Mouse (Mus musculus): ENCODE results near the gene Efnb2. TPM values are rescaled to one million over a fixed set of nuclear protein-coding genes. Genes with fewer than 3 reads are reported as not detected.
A peak's percentile ranks its signal among the peaks of the same experiment; 100 is the strongest.

The Efnb2 gene
- total and polyA plus RNA-seq, 3 experiments: 16.8 to 24.1 (median 22.2) TPM

GRCm38 (mm10) chr8:8647824-8648223 lies 13.2 kb downstream of the Efnb2 start:
- intact Hi-C loops (cut with DNase I): no loop called here
- no peak for DNase-seq

GRCm38 (mm10) chr8:8647319-8647718 lies 13.7 kb downstream of the Efnb2 start:
- DNase-seq: no peak
- Histone ChIP-seq H3K4me1 (ENCODE audit: control insufficient read depth, insufficient read depth, low read length) (peaks cover 17% of the 10 kb centered on the region), H3K36me3 (ENCODE audit: control insufficient read depth, insufficient read depth, low read length) (peaks cover 10% of the 10 kb centered on the region), H3K9ac (ENCODE audit: low read depth, low read length) (no peak overlapping the region), H3K27me3 (ENCODE audit: control insufficient read depth, insufficient read depth, low read length) (no peaks in the 10 kb centered on the region), H3K4me3 (no peak overlapping the region), H3K79me2 (replicated peaks; ENCODE audit: control insufficient read depth, insufficient read depth, low read length) (peaks cover 5% of the 10 kb centered on the region), H3K27ac (no peak overlapping the region)
- WGBS: 51% methylated on average over 3 of the region's 3 CpGs
- TF ChIP-seq CTCF (IDR thresholded peaks at IDR 0.05) (peak; percentile 49), EP300 (IDR thresholded peaks at IDR 0.05; ENCODE audit: insufficient read depth, low read depth, low read length) (no peak)
- intact Hi-C loops (cut with DNase I): no loop called here

More at GRCm38 (mm10) chr8:8647824-8648223, 13.2 kb downstream of the Efnb2 start:
- Histone ChIP-seq H3K4me3 (no peak overlapping the region), H3K4me1 (ENCODE audit: control insufficient read depth, insufficient read depth, low read length) (peaks cover 19% of the 10 kb centered on the region), H3K27me3 (ENCODE audit: control insufficient read depth, insufficient read depth, low read length) (no peaks in the 10 kb centered on the region), H3K79me2 (replicated peaks; ENCODE audit: control insufficient read depth, insufficient read depth, low read length) (peaks cover 7% of the 10 kb centered on the region), H3K36me3 (ENCODE audit: control insufficient read depth, insufficient read depth, low read length) (peaks cover 10% of the 10 kb centered on the region), H3K27ac (no peak overlapping the region), H3K9ac (ENCODE audit: low read depth, low read length) (no peak overlapping the region)
- WGBS: 57% methylated on average over 7 of the region's 7 CpGs
- no peak for TF ChIP-seq EP300 (IDR thresholded peaks at IDR 0.05; ENCODE audit: insufficient read depth, low read depth, low read length)
- TF ChIP-seq CTCF (IDR thresholded peaks at IDR 0.05): no peak
- no peak for TF ChIP-seq POLR2A (IDR thresholded peaks at IDR 0.05; ENCODE audit: insufficient read depth, low read depth, low read length)

DNA sequence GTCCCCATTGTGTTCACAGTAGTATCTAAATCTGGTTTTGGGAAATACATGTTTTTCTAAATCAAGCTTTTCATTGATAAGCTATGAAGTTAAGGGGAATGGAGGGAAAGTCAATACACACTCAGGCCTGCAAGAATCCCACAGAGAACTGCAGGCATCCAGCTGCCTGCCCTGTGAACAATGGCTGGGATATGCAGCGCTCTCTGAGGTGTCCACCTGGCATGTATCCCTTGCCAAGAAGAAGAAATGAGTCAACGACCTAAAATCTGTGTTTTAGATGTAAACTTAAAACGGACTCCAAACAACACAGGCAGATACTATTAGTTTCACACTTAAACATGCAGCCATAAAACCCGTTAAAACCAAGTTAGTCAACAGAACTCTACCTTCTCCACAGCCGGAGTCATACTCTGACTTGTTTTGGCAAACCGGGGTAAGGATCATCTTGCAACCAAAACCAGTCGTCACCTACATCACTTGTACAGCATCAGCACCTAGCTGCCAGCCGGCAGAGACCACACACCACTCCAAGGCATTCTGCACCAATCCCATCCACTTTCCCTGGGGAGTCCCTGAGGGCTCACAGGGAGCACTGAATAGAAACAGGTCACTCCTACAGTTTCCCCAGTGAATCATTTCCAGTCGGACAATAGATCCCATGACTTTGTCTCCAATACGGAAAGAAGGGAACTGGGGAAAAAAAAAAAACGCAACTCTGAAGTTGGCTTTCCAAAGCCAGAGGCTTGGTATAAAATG lies 16.7 kb downstream of the Efnb2 start:
- peaks cover 11% of the 10 kb centered on the region for H3K36me3 ChIP-seq (ENCODE audit: control insufficient read depth, insufficient read depth, low read length)
- H3K4me3 ChIP-seq: no peak overlapping the region
- 52% methylated on average over 11 of the region's 11 CpGs for WGBS
- TF ChIP-seq POLR2A (IDR thresholded peaks at IDR 0.05; ENCODE audit: insufficient read depth, low read depth, low read length): no peak
- no peak for TF ChIP-seq CTCF (IDR thresholded peaks at IDR 0.05)
- no peak for TF ChIP-seq EP300 (IDR thresholded peaks at IDR 0.05; ENCODE audit: insufficient read depth, low read depth, low read length)
- H3K9ac ChIP-seq (ENCODE audit: low read depth, low read length): no peak overlapping the region
- peaks cover 10% of the 10 kb centered on the region for H3K4me1 ChIP-seq (ENCODE audit: control insufficient read depth, insufficient read depth, low read length)
- DNase-seq: no peak
- no peaks in the 10 kb centered on the region for H3K27me3 ChIP-seq (ENCODE audit: control insufficient read depth, insufficient read depth, low read length)
- H3K79me2 ChIP-seq (replicated peaks; ENCODE audit: control insufficient read depth, insufficient read depth, low read length): peaks cover 2% of the 10 kb centered on the region; the same call in 1 of the 2 replicates
- intact Hi-C loops (cut with DNase I): no loop called here
- H3K27ac ChIP-seq: no peak overlapping the region

DNA sequence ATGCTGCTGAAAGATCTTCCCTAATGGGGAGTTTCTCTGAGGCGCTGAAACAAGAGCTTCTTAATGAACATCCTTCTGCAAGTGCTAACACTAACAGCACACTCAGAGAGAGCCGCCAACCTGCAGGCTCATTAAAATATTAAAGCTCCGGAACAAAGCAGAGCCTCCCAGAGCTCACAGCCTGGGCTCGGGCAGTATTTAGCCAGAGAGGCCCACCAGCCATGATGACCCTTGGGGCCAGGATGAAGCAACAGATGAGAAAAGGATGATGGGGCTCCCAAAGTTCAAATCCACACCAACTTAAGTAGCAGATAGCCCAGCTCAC lies 20.8 kb downstream of the Efnb2 start:
- H3K4me3 ChIP-seq: no peak overlapping the region
- H3K27ac ChIP-seq: no peak overlapping the region
- no peak overlapping the region for H3K9ac ChIP-seq (ENCODE audit: low read depth, low read length)
- peaks cover 31% of the 10 kb centered on the region for H3K36me3 ChIP-seq (ENCODE audit: control insufficient read depth, insufficient read depth, low read length)
- H3K4me1 ChIP-seq (ENCODE audit: control insufficient read depth, insufficient read depth, low read length): peaks cover 5% of the 10 kb centered on the region
- intact Hi-C loops (cut with DNase I): no loop called here
- TF ChIP-seq CTCF (IDR thresholded peaks at IDR 0.05): no peak
- 52% methylated on average over 4 of the region's 4 CpGs for WGBS
- H3K27me3 ChIP-seq (ENCODE audit: control insufficient read depth, insufficient read depth, low read length): no peaks in the 10 kb centered on the region
- peaks cover 3% of the 10 kb centered on the region; the same call in 1 of the 2 replicates for H3K79me2 ChIP-seq (replicated peaks; ENCODE audit: control insufficient read depth, insufficient read depth, low read length)
- no peak for DNase-seq

DNA sequence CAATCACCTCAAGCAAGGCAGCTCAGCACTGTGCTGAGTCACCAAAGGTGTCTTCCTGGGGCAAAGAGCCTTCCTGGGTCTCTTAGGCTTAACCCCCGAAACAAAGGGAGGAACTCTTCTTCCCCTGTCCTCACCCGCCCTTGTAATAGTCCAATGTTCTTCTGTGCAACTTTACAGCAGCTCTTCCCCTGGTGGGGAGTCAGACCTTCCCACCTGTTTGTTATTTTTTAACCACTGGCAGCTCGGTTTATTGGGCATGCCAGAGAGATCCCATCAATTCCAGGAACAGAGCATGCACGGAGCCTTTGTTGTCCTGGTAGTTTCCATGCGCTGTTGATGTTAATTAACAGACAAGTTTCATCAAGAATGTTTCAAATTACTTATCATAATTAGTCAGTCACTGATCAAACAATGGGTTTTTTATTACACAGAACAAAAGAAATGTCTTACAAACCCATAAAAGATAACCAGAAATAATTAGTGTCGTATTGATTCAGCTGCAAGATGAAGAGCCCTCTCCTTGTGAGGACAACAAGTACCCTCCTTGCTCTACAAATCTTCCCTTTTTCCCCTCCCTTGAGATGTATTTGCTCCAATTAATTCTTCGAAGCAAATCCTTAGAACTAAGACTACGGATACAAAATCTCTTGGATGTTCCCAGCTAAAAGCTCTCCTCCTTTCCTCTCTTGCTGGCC lies 21.3 kb downstream of the Efnb2 start:
- 51% methylated on average over 8 of the region's 8 CpGs for WGBS
- TF ChIP-seq POLR2A (IDR thresholded peaks at IDR 0.05; ENCODE audit: insufficient read depth, low read depth, low read length) (no peak), EP300 (IDR thresholded peaks at IDR 0.05; ENCODE audit: insufficient read depth, low read depth, low read length) (no peak), CTCF (IDR thresholded peaks at IDR 0.05) (no peak)
- H3K4me1 ChIP-seq (ENCODE audit: control insufficient read depth, insufficient read depth, low read length): peaks cover 5% of the 10 kb centered on the region
- no peak overlapping the region for H3K27ac ChIP-seq
- peaks cover 3% of the 10 kb centered on the region; the same call in 1 of the 2 replicates for H3K79me2 ChIP-seq (replicated peaks; ENCODE audit: control insufficient read depth, insufficient read depth, low read length)
- peaks cover 33% of the 10 kb centered on the region for H3K36me3 ChIP-seq (ENCODE audit: control insufficient read depth, insufficient read depth, low read length)
- no peaks in the 10 kb centered on the region for H3K27me3 ChIP-seq (ENCODE audit: control insufficient read depth, insufficient read depth, low read length)
- no peak overlapping the region for H3K9ac ChIP-seq (ENCODE audit: low read depth, low read length)
- no peak overlapping the region for H3K4me3 ChIP-seq
- no peak for DNase-seq
- intact Hi-C loops (cut with DNase I): no loop called here

DNA sequence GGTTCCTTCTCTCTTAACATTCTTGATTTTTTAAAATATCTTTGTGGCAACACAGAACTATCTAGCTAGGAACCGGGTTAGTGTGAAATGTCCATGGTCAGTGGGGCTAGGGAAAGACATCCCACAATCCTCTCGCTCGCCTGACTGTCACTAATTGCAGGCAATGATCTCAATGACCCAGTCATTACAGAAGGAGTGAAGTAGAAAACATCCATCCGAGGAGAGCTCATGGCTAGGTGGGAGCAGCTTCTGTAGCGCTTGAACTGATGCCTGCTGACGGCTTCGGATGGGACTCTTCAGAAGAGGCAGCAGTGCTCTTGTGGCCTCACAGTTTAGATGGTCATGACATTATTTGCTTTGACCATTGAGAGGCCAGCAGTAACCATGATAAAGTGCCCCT lies 29.6 kb downstream of the Efnb2 start:
- Histone ChIP-seq H3K4me1 (ENCODE audit: control insufficient read depth, insufficient read depth, low read length) (peaks cover 14% of the 10 kb centered on the region), H3K4me3 (no peak overlapping the region), H3K9ac (ENCODE audit: low read depth, low read length) (no peak overlapping the region), H3K36me3 (ENCODE audit: control insufficient read depth, insufficient read depth, low read length) (peaks cover 26% of the 10 kb centered on the region), H3K79me2 (replicated peaks; ENCODE audit: control insufficient read depth, insufficient read depth, low read length) (peaks cover 5% of the 10 kb centered on the region), H3K27ac (peak overlapping the region; percentile 40; the same call in 1 of the 2 replicates), H3K27me3 (ENCODE audit: control insufficient read depth, insufficient read depth, low read length) (no peaks in the 10 kb centered on the region)
- no peak for DNase-seq
- TF ChIP-seq CTCF (IDR thresholded peaks at IDR 0.05) (no peak), EP300 (IDR thresholded peaks at IDR 0.05; ENCODE audit: insufficient read depth, low read depth, low read length) (no peak), POLR2A (IDR thresholded peaks at IDR 0.05; ENCODE audit: insufficient read depth, low read depth, low read length) (no peak)
- 55% methylated on average over 7 of the region's 7 CpGs for WGBS
- intact Hi-C loops (cut with DNase I): no loop called here

All from heart, adult 2 months (tissue).